Mouse (Mus musculus) stomach, embryonic 14.5 days (tissue): Measurements from ENCODE around the gene Fbln7. TPM values are rescaled to one million over a fixed set of nuclear protein-coding genes. Genes with fewer than 3 reads are reported as not detected.

Experiments
- ATAC-seq: fragments of 200-750 bp; cut with Nextera tagmentation; 2 replicates; pipeline ENCODE4 v1.8.0; 2017; ENCODE audit warnings: low read depth, moderate TSS enrichment; ENCODE audit not compliant: insufficient number of reproducible peaks, insufficient read depth, low FRiP score
- H3K27ac ChIP-seq: fragments of 300-500 bp; sonication (generic); 2 replicates; pipeline ENCODE4 v1.5.1; 2014; ENCODE audit warnings: mild to moderate bottlenecking, low read length, moderate library complexity, mixed read lengths
- H3K27me3 ChIP-seq: fragments of 300-500 bp; sonication (generic); 2 replicates; pipeline ENCODE4 v1.6.1; 2014; ENCODE audit warnings: low read length, control low read depth, mixed read lengths; ENCODE audit not compliant: control insufficient read depth, insufficient read depth
- H3K36me3 ChIP-seq: fragments of 300-500 bp; sonication (generic); 2 replicates; pipeline ENCODE4 v1.6.1; 2014; ENCODE audit warnings: mild to moderate bottlenecking, control low read depth, low read length, moderate library complexity, mixed read lengths; ENCODE audit not compliant: control insufficient read depth, insufficient read depth
- H3K4me1 ChIP-seq: fragments of 300-500 bp; sonication (generic); 2 replicates; pipeline ENCODE4 v1.6.1; 2014; ENCODE audit warnings: low read length, control low read depth, mixed read lengths; ENCODE audit not compliant: control insufficient read depth, insufficient read depth
- H3K4me2 ChIP-seq: fragments of 300-500 bp; sonication (generic); replicated peaks from 2 replicates; pipeline ENCODE4 v1.6.1; 2014; ENCODE audit warnings: low read depth, low read length, control low read depth
- H3K4me3 ChIP-seq: fragments of 300-500 bp; sonication (generic); 2 replicates; pipeline ENCODE4 v1.5.1; 2014; ENCODE audit warnings: low read depth, low read length, control low read depth
- H3K9ac ChIP-seq: fragments of 300-500 bp; sonication (generic); replicated peaks from 2 replicates; pipeline ENCODE4 v1.6.1; 2014; ENCODE audit warnings: low read depth, mild to moderate bottlenecking, control low read depth, low read length, moderate library complexity, mixed read lengths
- H3K9me3 ChIP-seq: fragments of 300-500 bp; sonication (generic); 2 replicates; pipeline ENCODE4 v1.6.1; 2016; ENCODE audit warnings: low read depth, low read length, control low read depth; ENCODE audit not compliant: control insufficient read depth
- WGBS: fragments of 180-500 bp; shearing (Covaris S2); extraction: QIAGEN DNeasy Blood & Tissue Kit; methylation state at CpG from one replicate; pipeline ENCODE4 v1.1.7; 2014; 5-methylcytosine and 5-hydroxymethylcytosine counted together
- polyA plus RNA-seq: library from polyadenylated mRNA; unstranded; fragments of >200 nt; fragmentation: Nextera tagmentation; extraction: Ambion mirVana; gene quantifications from 2 replicates; pipeline ENCODE4 v1.2.1, GENCODE M21; 2014

The Fbln7 gene
- polyA plus RNA-seq, 1 experiment from 2014 or later, result 2.9 TPM

DNA sequence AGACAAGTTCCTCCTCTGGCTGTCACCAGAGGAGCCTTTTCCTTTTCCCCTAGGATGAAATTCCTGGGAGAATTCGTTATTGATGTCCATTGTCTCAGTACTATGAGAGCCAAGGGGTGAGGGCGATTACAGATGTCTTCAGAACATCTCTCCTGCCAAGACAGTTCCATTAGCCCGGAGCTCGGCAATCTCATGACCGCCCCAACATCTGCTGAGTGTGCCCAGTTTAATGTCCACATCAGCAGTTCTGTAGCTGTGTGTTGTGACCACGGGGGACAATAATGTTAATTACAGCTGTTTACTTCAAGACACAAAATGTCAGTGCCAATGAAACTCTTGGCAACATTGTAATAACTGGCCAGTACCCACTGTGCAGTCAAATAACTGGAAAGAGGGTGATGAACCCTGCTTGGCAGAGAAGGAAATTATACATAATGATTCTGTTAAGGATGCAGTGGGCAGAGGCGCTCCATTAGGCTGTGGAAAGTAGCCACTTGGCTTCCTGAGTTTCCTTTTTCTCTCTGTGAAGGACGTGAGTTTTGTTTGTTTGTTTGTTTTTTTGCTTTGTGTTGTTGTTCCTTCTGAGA lies 22.5 kb downstream of the Fbln7 start:
- Histone ChIP-seq H3K4me2 (no peak overlapping the region), H3K27me3 (no peaks in the 10 kb centered on the region), H3K36me3 (no peaks in the 10 kb centered on the region), H3K27ac (no peak overlapping the region), H3K4me1 (no peaks in the 10 kb centered on the region), H3K9me3 (no peaks in the 10 kb centered on the region), H3K4me3 (no peak overlapping the region), H3K9ac (no peak overlapping the region)
- 79% methylated on average over 8 of the region's 8 CpGs for WGBS
- no peak for ATAC-seq

DNA sequence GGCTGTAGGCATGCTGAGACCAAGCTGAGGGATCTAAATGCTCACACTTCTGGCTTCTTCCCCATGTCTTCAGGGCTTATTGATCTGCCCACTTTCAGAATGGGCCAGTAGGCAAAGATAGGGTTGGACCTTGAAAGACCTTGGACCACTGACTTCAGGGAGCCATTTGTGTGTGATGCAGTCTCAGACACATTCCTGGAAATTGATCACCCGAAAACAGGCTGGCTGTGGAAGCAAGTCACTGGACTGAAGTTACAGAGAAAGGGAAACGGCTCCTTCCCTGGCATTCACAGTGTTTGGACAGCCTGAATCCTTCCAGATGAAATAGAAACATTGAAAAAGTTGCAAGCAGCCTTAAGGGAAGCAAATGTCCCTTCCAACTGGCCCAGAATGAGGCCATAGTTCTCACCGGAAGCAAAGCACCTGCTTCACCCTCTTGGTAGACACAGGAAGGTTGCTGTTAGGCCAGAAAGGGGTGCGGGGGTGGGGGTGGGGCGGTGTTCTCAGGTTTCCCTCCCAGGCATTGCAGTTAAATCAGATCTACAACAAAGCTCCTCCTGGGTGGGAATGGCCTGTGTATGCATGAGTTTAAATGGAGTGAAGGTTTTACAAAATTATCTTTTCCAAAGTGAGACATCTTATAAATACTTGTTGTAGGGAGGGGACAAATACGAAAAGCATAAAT lies 25.2 kb downstream of the Fbln7 start:
- no peak for ATAC-seq
- Histone ChIP-seq H3K36me3 (no peaks in the 10 kb centered on the region), H3K27me3 (no peaks in the 10 kb centered on the region), H3K4me1 (peaks cover 4% of the 10 kb centered on the region; the same call in 1 of the 2 replicates), H3K4me3 (no peak overlapping the region), H3K4me2 (no peak overlapping the region), H3K27ac (no peak overlapping the region), H3K9me3 (no peaks in the 10 kb centered on the region), H3K9ac (no peak overlapping the region)
- 58% methylated on average over 6 of the region's 6 CpGs for WGBS

DNA sequence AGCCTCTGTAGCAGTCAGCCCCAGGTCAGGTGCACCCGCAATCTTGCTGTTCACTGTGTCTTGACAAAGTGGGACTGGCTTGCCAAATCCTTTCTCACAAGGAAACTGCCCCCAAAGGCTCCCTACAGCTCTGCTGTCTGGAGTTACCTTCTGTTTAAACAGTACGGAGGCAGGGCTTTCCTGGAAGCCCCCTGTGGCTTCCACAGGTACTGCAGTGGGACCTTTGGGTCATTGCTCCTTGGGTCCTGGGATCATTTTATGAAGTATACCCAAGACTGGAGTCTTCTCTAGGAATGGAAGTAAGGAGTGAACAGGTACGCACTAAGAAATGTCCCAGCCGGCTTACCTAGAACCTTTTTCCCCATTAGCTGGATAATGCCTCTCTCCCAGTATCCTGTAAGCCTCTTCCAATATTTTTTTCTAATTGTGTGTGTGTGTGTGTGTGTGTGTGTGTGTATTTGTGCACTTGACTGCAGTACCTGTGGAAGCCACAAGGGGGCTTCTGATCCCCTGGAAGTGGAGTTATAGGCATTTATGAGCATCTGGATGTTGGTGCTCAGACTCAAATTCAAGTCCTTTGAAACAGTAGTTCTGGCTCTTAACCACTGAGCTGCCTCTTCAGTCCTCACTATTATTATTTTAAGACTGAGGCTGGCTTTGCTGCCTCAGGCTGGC lies 28.0 kb downstream of the Fbln7 start:
- no peak overlapping the region for H3K9ac ChIP-seq
- no peaks in the 10 kb centered on the region for H3K27me3 ChIP-seq
- WGBS, result 86% methylated on average over 4 of the region's 4 CpGs
- no peak overlapping the region for H3K27ac ChIP-seq
- H3K9me3 ChIP-seq, result no peaks in the 10 kb centered on the region
- ATAC-seq, result no peak
- H3K4me2 ChIP-seq, result no peak overlapping the region
- H3K36me3 ChIP-seq, result no peaks in the 10 kb centered on the region
- H3K4me3 ChIP-seq, result no peak overlapping the region
- peaks cover 4% of the 10 kb centered on the region; the same call in 1 of the 2 replicates for H3K4me1 ChIP-seq

DNA sequence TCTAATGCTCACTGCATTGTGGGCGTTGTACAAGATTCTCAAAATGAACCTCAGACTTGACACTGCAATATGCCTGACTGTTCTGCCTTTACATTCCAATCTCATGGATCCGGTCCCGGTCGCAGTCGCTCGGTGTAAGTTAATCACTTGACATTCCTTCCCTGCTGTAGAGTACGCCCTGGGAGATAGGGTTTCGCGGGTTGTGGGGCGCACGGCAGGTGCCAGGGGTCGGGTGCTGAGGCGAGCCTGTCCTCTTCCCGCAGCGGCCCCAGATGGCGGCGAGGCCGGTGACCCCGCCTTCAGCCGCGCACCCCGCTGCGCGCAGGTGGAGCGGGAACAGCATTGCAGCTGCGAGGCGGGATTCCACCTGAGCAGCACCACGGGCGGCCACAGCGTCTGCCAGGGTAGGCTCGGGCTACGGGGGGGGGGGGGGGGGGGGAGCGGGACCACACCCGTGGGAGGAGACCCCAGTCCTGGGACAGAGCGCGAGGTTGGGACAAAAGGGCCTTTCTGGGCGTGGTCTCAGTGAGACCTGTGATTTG lies 29.5 kb downstream of the Fbln7 start:
- 2% methylated on average over 31 of the region's 37 CpGs for WGBS
- Histone ChIP-seq H3K27me3 (no peaks in the 10 kb centered on the region), H3K9me3 (no peaks in the 10 kb centered on the region), H3K4me2 (peak overlapping the region; percentile 61), H3K4me3 (peak overlapping the region; percentile 29), H3K36me3 (no peaks in the 10 kb centered on the region), H3K9ac (no peak overlapping the region; the same call in 1 of the 2 replicates), H3K4me1 (peaks cover 4% of the 10 kb centered on the region; the same call in 1 of the 2 replicates), H3K27ac (no peak overlapping the region)
- ATAC-seq, result peak; percentile 42; the same call in 1 of the 2 replicates

DNA sequence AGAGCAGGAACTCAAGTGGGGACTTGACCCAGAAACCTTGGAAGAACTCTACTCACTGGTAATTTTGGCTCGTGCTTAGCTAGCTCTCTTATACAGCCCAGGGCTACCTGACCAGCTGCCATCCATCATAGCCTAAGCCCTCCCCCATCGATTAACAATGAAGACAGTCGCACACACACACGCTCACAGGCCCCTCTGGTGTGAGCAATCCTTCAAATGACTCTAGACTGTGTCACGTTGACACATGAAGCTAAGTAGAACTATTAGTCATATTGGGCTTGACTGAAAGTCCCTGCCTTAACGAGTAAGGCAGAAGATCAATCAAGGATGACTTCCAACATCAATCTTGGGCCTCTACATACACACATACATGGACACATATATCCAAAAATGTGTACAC lies 40.1 kb downstream of the Fbln7 start:
- 54% methylated on average over 6 of the region's 6 CpGs for WGBS

DNA sequence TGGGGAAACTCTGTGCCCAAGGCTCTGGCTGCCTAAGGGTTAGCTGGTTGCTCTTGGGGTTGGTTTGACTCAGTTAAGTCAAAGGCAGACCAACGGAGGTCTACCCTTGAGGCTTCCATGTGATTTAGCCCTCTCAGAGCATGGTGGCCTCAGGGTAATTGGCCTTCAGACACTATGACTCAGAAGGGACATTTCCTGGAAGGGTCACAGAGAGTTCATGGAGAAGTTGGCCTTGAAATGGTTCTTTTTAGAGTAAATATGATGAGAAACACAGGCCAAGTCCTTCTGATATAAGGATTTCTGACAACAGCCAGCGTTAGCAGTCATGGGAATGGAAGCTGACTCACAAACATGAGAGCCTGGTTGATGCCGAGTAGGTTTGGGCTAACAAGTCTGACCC lies 40.9 kb downstream of the Fbln7 start:
- no peak for ATAC-seq
- H3K4me3 ChIP-seq, result no peak overlapping the region
- no peaks in the 10 kb centered on the region for H3K36me3 ChIP-seq
- no peaks in the 10 kb centered on the region; the same call in 1 of the 2 replicates for H3K9me3 ChIP-seq
- no peak overlapping the region for H3K27ac ChIP-seq
- no peaks in the 10 kb centered on the region for H3K27me3 ChIP-seq
- no peak overlapping the region for H3K4me2 ChIP-seq
- no peaks in the 10 kb centered on the region for H3K4me1 ChIP-seq
- WGBS, result 85% methylated on average over 3 of the region's 3 CpGs
- no peak overlapping the region for H3K9ac ChIP-seq

More for the DNA sequence above, 40.1 kb downstream of the Fbln7 start:
- H3K36me3 ChIP-seq, result no peaks in the 10 kb centered on the region
- H3K4me3 ChIP-seq, result no peak overlapping the region
- no peaks in the 10 kb centered on the region for H3K4me1 ChIP-seq
- H3K27me3 ChIP-seq, result no peaks in the 10 kb centered on the region
- no peak overlapping the region for H3K27ac ChIP-seq
- no peak overlapping the region for H3K4me2 ChIP-seq
- H3K9me3 ChIP-seq, result no peaks in the 10 kb centered on the region; the same call in 1 of the 2 replicates
- ATAC-seq, result no peak
- no peak overlapping the region for H3K9ac ChIP-seq

DNA sequence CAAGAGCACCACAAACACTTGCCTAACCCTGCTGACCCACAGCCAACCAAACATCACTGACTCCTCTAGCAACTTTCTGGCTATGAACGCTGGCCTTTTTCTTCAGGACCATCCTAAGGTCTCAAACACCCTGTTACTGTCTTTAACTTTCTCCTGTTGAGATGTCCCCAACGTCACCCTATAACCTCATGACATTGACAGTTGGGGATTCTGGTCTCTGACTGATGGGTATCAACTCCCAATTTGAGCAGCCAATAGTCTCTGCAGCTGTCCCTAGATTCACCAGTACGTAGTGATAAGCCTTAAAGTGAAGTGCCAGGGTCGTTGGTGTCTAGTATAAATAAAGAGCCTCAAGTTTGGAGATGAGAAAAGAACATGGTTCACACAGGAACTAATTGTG lies 52.2 kb downstream of the Fbln7 start:
- Histone ChIP-seq H3K9me3 (no peaks in the 10 kb centered on the region), H3K36me3 (no peaks in the 10 kb centered on the region), H3K27me3 (no peaks in the 10 kb centered on the region), H3K4me3 (no peak overlapping the region), H3K4me1 (no peaks in the 10 kb centered on the region), H3K27ac (no peak overlapping the region), H3K9ac (no peak overlapping the region), H3K4me2 (no peak overlapping the region)
- no peak for ATAC-seq
- WGBS, result 73% methylated on average over 4 of the region's 4 CpGs

DNA sequence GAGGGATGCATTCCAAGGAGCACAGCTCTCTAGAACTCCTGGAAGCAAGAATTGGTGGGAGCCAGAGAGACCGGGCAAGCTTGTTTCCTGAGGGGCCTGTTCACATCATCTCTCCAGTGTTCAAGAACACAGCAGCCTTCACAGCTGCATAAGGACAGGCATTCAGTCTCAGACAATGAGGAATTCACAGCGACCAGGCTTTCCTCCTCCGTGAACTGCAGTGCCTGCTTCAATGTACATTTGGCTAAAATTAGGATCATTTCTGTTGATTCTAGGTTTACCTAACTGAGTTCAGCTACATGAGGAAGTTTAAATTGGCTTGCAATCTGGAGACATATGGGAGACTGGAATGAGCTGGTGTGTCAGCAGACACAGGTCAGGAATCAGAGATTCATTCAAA lies 53.7 kb downstream of the Fbln7 start:
- no peak for ATAC-seq
- WGBS, result 51% methylated on average over 3 of the region's 3 CpGs
- no peak overlapping the region for H3K27ac ChIP-seq

More for the DNA sequence above, 53.7 kb downstream of the Fbln7 start:
- Histone ChIP-seq H3K27me3 (no peaks in the 10 kb centered on the region), H3K36me3 (no peaks in the 10 kb centered on the region), H3K9ac (no peak overlapping the region), H3K4me2 (no peak overlapping the region), H3K4me1 (no peaks in the 10 kb centered on the region), H3K4me3 (no peak overlapping the region), H3K9me3 (no peaks in the 10 kb centered on the region)
